Mouse (Mus musculus) liver, postnatal 0 days (tissue): ENCODE data around the gene Prtn3.

Source experiments
- CTCF ChIP-seq: sonication (generic); IDR thresholded peaks from 2 replicates; pipeline ENCODE4 v1.5.1; 2016; ENCODE audit warnings: antibody characterized with exemption, low read depth
- EP300 ChIP-seq: IDR thresholded peaks from 2 replicates; pipeline ENCODE4 v1.6.1; 2016; ENCODE audit warnings: antibody characterized with exemption, low read depth, mild to moderate bottlenecking

DNA sequence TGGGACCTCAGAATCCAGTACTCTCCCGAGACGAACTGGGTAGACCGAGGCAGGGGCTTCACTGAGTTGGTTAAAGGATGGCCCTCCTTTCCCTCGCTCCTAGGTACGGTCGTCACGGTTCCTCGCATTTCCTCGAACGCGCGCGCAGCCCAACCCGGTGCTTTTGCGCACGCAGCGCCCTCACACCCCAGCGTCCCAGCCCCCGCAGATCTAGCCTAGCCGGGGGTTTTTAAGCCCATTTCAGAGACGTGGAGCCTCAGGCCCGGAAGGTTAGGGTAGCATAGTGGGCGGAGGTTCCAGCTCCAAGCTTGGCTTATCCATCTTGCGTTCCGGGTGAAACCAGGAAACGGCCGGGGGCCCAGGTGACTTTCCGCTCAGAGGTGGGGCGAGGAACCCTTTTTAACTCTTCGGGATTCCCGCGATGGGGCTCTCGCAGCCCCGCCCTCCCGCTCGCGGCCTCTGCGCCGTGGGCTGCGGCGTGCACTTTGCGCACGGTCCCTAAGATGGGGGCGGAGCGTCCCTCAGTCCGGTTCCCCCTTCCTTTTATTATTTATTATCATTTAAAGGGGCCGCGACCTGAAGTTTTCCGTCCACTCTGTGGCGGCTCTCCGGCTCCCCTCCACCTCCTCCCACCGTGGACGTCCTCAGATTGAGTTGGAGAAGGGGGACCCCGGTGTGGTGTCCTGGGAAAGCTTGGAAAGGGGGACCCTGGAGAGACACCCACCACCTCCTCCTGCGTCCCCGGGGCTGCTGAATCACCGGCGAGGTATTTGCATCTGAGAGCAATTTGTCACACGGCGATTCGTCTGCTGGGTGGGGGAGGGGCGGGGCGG lies 52.4 kb downstream of the Prtn3 start, which contains the start of gene Arid3a:
- no peak for TF ChIP-seq CTCF
- no peak for TF ChIP-seq EP300
